Mouse (Mus musculus) kidney, adult 18-20 months (tissue): ENCODE results near the gene Cmtm2a.
"Not testable (repeated sequence)": the region's sequence is repeated elsewhere in the genome, so short reads cannot be mapped to it uniquely, and the experiment has no call there.

Experiments
- DNase-seq: peaks from one replicate; pipeline ENCODE4 v3.0.0; 2021

The Cmtm2a gene

GRCm38 (mm10) chr8:104268937-104269440, 24.0 kb downstream of the Cmtm2a start:
- no peak for DNase-seq

DNA sequence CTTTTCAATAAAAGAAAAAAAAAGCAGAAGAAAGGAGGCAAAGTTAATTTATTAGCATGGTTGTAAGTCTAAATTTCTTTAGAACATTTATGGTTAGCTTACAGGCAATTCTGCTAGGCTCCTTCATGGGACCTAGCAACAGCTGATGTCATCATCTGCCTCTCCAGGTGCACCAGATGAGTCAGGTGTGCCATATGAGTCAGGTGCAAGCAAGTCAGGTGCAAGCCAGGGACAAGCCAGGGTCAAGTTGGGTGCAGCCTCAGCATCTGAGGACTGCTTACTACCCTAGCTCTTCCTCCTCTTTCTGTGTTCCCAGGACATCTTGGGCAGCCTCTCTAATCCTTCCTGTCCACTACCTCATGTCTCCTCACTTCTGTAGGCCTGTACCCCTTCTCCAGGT, 24.6 kb downstream of the Cmtm2a start:
- DNase-seq, result no peak

GRCm38 (mm10) chr8:104264271-104264935, 28.6 kb downstream of the Cmtm2a start:
- not testable (repeated sequence) for DNase-seq

GRCm38 (mm10) chr8:104261802-104262201, 31.2 kb downstream of the Cmtm2a start:
- DNase-seq, result not testable (repeated sequence)

DNA sequence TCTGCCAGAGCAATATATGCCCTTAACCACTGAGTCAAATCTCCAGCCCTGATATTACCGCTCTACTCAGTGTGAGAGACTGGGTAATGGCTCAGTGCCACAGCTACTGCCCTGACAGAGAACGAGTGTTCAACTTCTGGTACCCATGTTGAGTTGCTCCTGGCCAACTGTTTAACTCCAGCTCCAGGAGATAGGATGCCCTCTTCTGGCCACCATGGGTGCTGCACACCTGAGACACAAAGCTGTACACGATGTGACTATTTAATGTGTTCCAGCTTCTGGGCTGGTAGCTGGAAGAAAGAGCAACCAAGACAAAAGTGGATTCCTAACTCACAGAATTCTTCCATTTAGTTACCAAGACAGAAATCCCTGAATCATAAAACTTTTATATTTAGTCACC, 40.0 kb downstream of the Cmtm2a start:
- no peak for DNase-seq

DNA sequence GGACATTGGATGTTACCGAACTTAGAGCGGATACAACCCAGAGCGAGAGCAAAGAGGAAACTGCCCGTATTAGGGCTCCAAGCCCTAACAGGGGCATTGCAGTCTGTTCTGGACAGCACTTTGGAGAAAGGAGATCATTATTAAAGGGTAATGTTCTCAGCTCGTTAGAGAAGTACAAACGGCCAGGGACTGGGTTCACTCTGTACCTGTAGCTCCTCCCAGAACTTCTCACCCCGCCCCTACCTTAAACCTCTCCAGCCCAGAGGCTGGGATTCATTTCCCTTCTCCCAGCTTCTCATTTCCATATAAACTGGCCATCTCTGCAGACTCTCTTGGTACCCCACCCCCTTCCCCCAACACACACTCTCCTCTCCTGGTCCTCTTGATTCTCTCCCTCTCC, 41.5 kb downstream of the Cmtm2a start:
- DNase-seq, result peak; percentile 20

DNA sequence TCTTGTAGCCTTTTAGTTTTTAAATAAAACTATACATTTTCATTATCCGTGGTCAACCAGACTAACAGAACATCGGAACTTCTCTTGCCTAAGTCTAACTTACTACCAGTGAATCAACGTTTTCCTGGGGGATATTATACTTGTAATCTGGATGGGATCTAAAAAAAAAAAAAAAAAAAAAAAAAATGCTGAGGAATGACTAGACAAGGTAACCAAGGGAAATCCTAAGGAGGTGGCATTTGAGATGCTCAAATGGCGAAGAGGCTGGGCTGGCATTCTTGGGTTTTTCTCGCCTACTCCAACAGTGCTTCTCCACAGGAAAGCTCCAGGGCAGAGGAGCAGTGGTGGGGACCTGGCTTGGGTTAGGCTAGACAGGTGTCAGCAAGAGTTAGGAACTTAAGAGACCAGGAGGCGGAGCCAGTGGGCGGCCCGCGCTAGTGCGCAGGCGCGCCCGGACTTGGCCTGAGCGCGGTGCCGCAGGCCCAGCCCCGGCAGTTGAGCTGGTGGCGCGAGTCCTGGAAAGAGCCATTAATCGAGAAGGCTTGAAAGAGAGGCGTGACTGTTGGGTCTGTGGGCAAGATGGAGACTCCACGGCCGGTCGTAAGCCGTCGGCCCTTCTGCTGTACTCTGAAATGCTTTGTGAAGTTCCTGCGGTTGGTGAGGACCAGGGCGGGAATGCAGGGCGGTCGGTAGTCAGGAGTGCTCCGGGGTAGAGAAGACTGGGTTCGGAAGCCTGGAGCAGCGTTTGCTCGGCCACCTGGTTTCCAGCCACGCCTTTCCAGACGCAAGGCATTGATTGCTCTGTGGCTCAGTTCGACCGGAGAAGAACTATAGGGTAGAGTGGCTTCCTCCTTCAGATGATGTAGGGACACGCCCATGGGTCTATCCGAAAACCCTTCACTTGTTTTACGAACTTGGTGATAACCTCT, 42.3 kb downstream of the Cmtm2a start, which contains the start of gene Cklf:
TSS of gene Cklf (plus strand) at position 423 of the 929 bp plus-strand sequence.
- peak; percentile 92 for DNase-seq

- no peak for DNase-seq
These were observed 43.5 kb downstream of the Cmtm2a start for GRCm38 (mm10) chr8:104249442-104249996.

DNA sequence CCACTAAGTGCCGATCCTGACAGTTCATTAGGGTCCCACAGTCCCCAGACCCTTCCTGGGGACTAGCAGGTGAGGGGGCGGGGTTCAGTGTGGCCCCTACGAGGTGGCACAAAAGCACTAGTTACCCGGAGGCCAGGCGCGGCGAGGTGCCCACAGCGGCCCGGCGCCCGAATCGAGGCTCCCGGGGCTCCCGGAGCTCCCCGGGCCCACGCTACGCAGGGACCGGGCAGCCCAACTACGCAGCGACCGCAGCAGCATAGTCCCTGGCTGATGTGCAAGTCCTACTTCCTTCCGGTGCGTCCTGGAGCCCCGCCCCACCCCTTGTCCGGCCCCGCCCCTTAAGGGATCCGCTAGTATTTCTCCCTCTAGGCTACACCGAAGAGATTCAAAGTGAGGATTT, 44.7 kb downstream of the Cmtm2a start, which contains the start of gene Tk2:
TSS of gene Tk2 (minus strand) at position 283 of the 400 bp plus-strand sequence.
- DNase-seq, result peak; percentile 82

GRCm38 (mm10) chr8:104247908-104248275, 45.1 kb downstream of the Cmtm2a start:
- DNase-seq, result no peak

DNA sequence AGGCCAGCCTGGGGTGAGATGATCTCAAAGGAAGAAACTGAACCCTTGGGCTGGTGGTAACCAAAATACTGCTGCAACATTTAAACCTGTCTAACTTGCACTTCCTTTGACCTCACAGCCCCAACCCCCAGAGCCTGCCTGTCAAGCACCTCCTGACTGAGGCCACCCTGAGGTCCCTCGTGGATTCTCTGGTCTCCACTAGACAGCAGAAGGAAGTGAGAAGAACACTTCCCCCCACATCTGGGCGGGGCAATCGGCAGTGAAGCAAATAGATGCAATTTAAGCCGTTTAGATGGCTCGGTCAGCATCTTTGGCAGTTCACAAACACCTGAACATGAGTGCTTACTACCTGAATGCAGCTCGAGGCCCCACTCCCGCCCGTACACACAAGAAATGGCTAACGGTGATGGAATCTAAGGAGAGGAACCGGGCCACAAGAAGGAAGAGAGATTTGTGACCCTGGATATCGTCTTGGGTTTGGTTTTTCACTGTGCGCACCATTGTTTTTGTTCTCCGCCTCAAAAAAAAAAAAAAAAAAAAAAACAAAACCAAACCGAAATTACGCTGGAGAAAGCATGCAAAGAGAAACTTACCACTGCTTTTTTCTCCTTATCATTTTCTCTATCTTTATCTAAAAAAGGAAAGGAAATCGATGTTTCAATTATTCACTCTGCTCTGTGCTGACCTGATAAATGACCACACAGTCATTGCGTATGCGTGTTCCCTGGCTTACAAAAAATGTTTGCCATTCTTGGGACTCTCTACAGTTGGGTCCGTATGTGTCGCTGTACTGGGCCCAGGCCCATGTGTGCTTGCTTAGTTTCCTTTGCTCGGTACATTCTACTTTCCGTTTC, 45.7 kb downstream of the Cmtm2a start:
- DNase-seq, result peak; percentile 21

GRCm38 (mm10) chr8:104246621-104247020, 46.4 kb downstream of the Cmtm2a start:
- DNase-seq, result no peak

DNA sequence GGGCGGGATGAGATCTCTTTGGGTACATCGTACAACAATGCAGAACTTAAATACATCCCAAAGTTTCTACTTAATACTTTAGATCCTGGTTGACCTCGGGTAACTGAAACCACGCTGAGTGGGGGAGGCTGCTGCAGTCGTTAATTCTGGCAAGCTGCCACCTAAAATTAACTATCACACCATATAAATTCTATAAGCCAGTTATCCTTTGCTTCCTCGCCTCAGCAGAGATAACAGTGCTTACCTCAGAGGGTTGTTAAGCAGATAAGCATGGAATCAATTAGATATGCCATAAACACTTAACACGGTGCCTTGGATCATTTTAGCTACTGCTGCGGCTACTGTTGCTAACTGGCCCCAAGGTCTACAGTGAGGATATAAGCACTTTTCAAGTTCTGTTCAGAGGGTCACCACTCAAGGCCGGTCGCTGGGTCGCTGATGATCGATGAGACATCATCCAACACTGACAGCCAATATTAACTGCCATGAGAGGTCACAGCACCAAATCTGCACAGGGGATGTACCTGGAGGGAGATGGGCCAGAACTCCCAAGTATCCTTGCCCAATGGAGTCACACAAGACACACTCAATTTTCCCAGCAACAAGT, 50.8 kb downstream of the Cmtm2a start:
- no peak for DNase-seq

GRCm38 (mm10) chr8:104239418-104239861, 53.5 kb downstream of the Cmtm2a start:
- DNase-seq, result no peak

GRCm38 (mm10) chr8:104234573-104234972, 58.4 kb downstream of the Cmtm2a start:
- DNase-seq, result no peak

- DNase-seq, result no peak
These were observed 60.1 kb downstream of the Cmtm2a start for GRCm38 (mm10) chr8:104232919-104233318.

DNA sequence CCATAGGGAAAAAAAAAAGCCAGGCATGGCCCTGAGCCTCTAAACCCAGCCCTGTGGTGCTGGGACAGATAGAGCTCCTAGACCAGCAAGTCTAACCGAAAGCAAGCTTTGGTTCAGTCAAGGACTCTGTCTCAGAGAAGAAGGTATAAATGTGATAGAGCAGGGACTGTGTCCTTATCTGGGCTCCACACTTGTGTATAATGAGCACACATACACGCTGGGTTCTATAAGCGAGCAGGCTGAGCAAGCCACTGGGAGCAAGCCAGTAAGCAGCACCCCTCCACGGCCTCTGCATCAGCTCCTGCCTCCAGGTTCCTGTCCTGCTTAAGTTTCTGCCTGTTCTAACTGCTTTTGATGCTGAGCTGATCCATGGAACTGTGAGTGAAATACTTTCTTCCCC, 60.9 kb downstream of the Cmtm2a start:
- DNase-seq, result no peak
